Mouse (Mus musculus) brain, embryonic 14.5 days (tissue): ENCODE data around the gene Borcs8.

Experiments
- CTCF ChIP-seq: fragments of 200-500 bp; IDR thresholded peaks from 2 replicates; pipeline ENCODE4 v1.5.1; 2012; ENCODE audit warnings: inconsistent platforms, mild to moderate bottlenecking, moderate library complexity, borderline replicate concordance; ENCODE audit not compliant: insufficient read depth, insufficient read length; ENCODE audit errors: extremely low read depth
- POLR2A ChIP-seq: fragments of 200-500 bp; IDR thresholded peaks from 2 replicates; pipeline ENCODE4 v1.6.1; 2012; ENCODE audit warnings: mild to moderate bottlenecking, inconsistent platforms, borderline replicate concordance; ENCODE audit not compliant: poor library complexity, insufficient read depth, insufficient read length, severe bottlenecking; ENCODE audit errors: extremely low read depth

GRCm38 (mm10) chr8:70117611-70118010 lies 21.7 kb upstream of the Borcs8 start:
- TF ChIP-seq POLR2A = no peak
- TF ChIP-seq CTCF = no peak
